Mouse (Mus musculus) intestine, embryonic 14.5 days (tissue): ENCODE results near the gene Nuak2. TPM values are rescaled to one million over a fixed set of nuclear protein-coding genes. Genes with fewer than 3 reads are reported as not detected.

Experiments
- ATAC-seq: fragments of 200-750 bp; cut with Nextera tagmentation; replicated peaks from 2 replicates; pipeline ENCODE4 v1.8.0; 2017; ENCODE audit warnings: low read depth, moderate number of reproducible peaks, moderate TSS enrichment, moderate library complexity; ENCODE audit not compliant: low FRiP score, low TSS enrichment
- DNase-seq: peaks from one replicate; pipeline ENCODE4 v3.0.0-alpha.2; 2018; ENCODE audit warnings: low spot score
- H3K27ac ChIP-seq: fragments of 300-500 bp; sonication (generic); 2 replicates; pipeline ENCODE4 v1.5.1; 2014; ENCODE audit warnings: low read depth, mild to moderate bottlenecking, control low read depth
- H3K27me3 ChIP-seq: fragments of 300-500 bp; sonication (generic); replicated peaks from 2 replicates; pipeline ENCODE4 v1.6.1; 2014; ENCODE audit warnings: low read length, control low read depth; ENCODE audit not compliant: control insufficient read depth, insufficient read depth
- H3K36me3 ChIP-seq: fragments of 300-500 bp; sonication (generic); 2 replicates; pipeline ENCODE4 v1.6.1; 2014; ENCODE audit warnings: low read length, control low read depth; ENCODE audit not compliant: control insufficient read depth, insufficient read depth
- H3K4me1 ChIP-seq: fragments of 300-500 bp; sonication (generic); replicated peaks from 2 replicates; pipeline ENCODE4 v1.6.1; 2014; ENCODE audit warnings: low read length, control low read depth, mixed read lengths; ENCODE audit not compliant: control insufficient read depth, insufficient read depth
- H3K4me2 ChIP-seq: fragments of 300-500 bp; sonication (generic); 2 replicates; pipeline ENCODE4 v1.6.1; 2014; ENCODE audit warnings: low read length
- H3K4me3 ChIP-seq: fragments of 300-500 bp; sonication (generic); 2 replicates; pipeline ENCODE4 v1.5.1; 2014; ENCODE audit warnings: low read depth, low read length, control low read depth, mixed read lengths
- H3K9ac ChIP-seq: fragments of 300-500 bp; sonication (generic); 2 replicates; pipeline ENCODE4 v1.6.1; 2014; ENCODE audit warnings: mild to moderate bottlenecking, low read length
- H3K9me3 ChIP-seq: fragments of 300-500 bp; sonication (generic); 2 replicates; pipeline ENCODE4 v1.6.1; 2016; ENCODE audit warnings: low read length, control low read depth; ENCODE audit not compliant: control insufficient read depth
- WGBS: fragments of 180-500 bp; shearing (Covaris S2); extraction: QIAGEN DNeasy Blood & Tissue Kit; methylation state at CpG from one replicate; pipeline ENCODE4 v1.1.7; 2014; 5-methylcytosine and 5-hydroxymethylcytosine counted together
- polyA plus RNA-seq: library from polyadenylated mRNA; unstranded; fragments of >200 nt; fragmentation: Nextera tagmentation; extraction: Ambion mirVana; gene quantifications from 2 replicates; pipeline ENCODE4 v1.2.1, GENCODE M21; 2014

Nuak2 gene
- polyA plus RNA-seq, 1 experiment from 2014 or later = 4.4 TPM

GRCm38 (mm10) chr1:132304618-132305214 is 11.2 kb upstream of the Nuak2 start:
- no peak overlapping the region for H3K4me2 ChIP-seq
- H3K27me3 ChIP-seq = peaks cover 7% of the 10 kb centered on the region
- DNase-seq (no peak), ATAC-seq (no peak)
- WGBS = 24% methylated on average over 9 of the region's 9 CpGs
- 0 out of 2 replicates have a peak, but pooled peaks cover 3% of the 10 kb centered on the region for H3K4me1 ChIP-seq
- H3K36me3 ChIP-seq = no peaks in the 10 kb centered on the region
- no peak overlapping the region for H3K4me3 ChIP-seq
- H3K9ac ChIP-seq = no peak overlapping the region
- H3K27ac ChIP-seq = no peak overlapping the region
- no peaks in the 10 kb centered on the region for H3K9me3 ChIP-seq

GRCm38 (mm10) chr1:132306160-132306559 is 9.8 kb upstream of the Nuak2 start:
- DNase-seq = no peak
- WGBS = 29% methylated on average over 4 of the region's 4 CpGs
- 0 out of 2 replicates have a peak, but pooled peaks have one; percentile 11 for ATAC-seq
- H3K9me3 ChIP-seq = no peaks in the 10 kb centered on the region
- no peak overlapping the region for H3K4me2 ChIP-seq
- H3K4me3 ChIP-seq = no peak overlapping the region
- H3K36me3 ChIP-seq = no peaks in the 10 kb centered on the region
- no peak overlapping the region for H3K27ac ChIP-seq
- H3K27me3 ChIP-seq = 0 out of 2 replicates have a peak, but pooled peaks cover 3% of the 10 kb centered on the region
- no peak overlapping the region for H3K9ac ChIP-seq
- 0 out of 2 replicates have a peak, but pooled peaks cover 3% of the 10 kb centered on the region for H3K4me1 ChIP-seq

DNA sequence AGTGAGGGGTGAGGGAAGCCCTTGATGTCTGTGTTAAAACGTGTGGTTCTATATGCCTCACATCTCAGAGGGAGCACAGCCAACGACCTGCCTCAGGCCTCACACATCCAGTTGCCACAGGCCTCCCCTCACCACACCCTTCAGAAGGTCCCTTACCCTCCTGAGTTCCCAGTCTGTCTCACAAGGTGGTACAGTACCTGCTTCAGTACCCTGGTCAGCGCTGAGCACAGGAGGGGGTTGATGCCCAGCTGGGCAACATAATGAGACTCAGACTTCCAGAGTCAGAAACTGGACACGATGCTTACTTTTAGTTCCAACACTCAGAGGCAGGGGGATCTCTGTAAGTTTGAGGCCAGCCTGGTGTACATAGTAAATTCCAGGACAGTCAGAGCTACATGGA is 9.1 kb upstream of the Nuak2 start:
- no peak overlapping the region for H3K27ac ChIP-seq
- no peak overlapping the region for H3K9ac ChIP-seq
- no peaks in the 10 kb centered on the region for H3K36me3 ChIP-seq
- H3K4me3 ChIP-seq = no peak overlapping the region
- peak; percentile 63 for DNase-seq
- H3K9me3 ChIP-seq = no peaks in the 10 kb centered on the region
- 0 out of 2 replicates have a peak, but pooled peaks cover 3% of the 10 kb centered on the region for H3K27me3 ChIP-seq
- H3K4me1 ChIP-seq = 0 out of 2 replicates have a peak, but pooled peaks cover 3% of the 10 kb centered on the region
- WGBS = 19% methylated on average over 4 of the region's 4 CpGs
- ATAC-seq = no peak
- no peak overlapping the region for H3K4me2 ChIP-seq

GRCm38 (mm10) chr1:132307962-132308361 is 8.0 kb upstream of the Nuak2 start:
- Histone ChIP-seq H3K9ac (no peak overlapping the region), H3K9me3 (no peaks in the 10 kb centered on the region), H3K27me3 (no peaks in the 10 kb centered on the region), H3K27ac (no peak overlapping the region), H3K4me2 (no peak overlapping the region), H3K4me3 (no peak overlapping the region), H3K36me3 (no peaks in the 10 kb centered on the region), H3K4me1 (0 out of 2 replicates have a peak, but pooled peaks cover 3% of the 10 kb centered on the region)
- no peak for DNase-seq
- 87% methylated on average over 6 of the region's 6 CpGs for WGBS
- ATAC-seq = no peak

- ATAC-seq (no peak), DNase-seq (no peak)
- Histone ChIP-seq H3K4me1 (0 out of 2 replicates have a peak, but pooled peaks cover 3% of the 10 kb centered on the region), H3K9ac (no peak overlapping the region), H3K4me2 (no peak overlapping the region), H3K27ac (no peak overlapping the region), H3K9me3 (no peaks in the 10 kb centered on the region), H3K36me3 (no peaks in the 10 kb centered on the region), H3K4me3 (no peak overlapping the region), H3K27me3 (no peaks in the 10 kb centered on the region)
- 75% methylated on average over 7 of the region's 7 CpGs for WGBS
Observed at GRCm38 (mm10) chr1:132308674-132309073, 7.3 kb upstream of the Nuak2 start.

DNA sequence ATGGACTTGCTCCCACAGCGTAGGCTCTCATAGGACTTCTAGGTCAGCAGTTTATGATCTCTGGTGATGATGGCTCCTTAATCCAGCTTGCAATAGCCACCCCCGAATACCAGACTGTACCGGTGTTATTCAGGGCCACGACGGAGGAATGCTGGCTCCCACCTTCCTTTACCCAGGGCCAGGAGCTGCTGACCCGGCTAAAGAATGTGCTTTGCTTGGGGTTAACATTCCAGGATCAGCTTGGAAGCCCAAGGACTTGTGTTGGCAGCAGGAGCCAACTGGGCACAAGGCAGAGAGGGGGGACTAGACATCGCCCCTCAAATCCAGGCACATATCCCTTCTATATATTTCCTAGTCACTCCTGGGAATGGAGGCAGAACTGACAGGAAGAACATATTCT is 5.2 kb upstream of the Nuak2 start:
- Histone ChIP-seq H3K4me1 (0 out of 2 replicates have a peak, but pooled peaks cover 7% of the 10 kb centered on the region), H3K9ac (no peak overlapping the region), H3K9me3 (no peaks in the 10 kb centered on the region), H3K36me3 (no peaks in the 10 kb centered on the region), H3K27me3 (0 out of 2 replicates have a peak, but pooled peaks cover 13% of the 10 kb centered on the region), H3K4me3 (no peak overlapping the region), H3K4me2 (no peak overlapping the region), H3K27ac (no peak overlapping the region)
- no peak for DNase-seq
- ATAC-seq = no peak
- WGBS = 53% methylated on average over 7 of the region's 7 CpGs

GRCm38 (mm10) chr1:132311174-132311859 is 4.6 kb upstream of the Nuak2 start:
- DNase-seq (no peak), ATAC-seq (no peak)
- H3K36me3 ChIP-seq = no peaks in the 10 kb centered on the region
- H3K4me1 ChIP-seq = 0 out of 2 replicates have a peak, but pooled peaks cover 7% of the 10 kb centered on the region
- H3K4me3 ChIP-seq = no peak overlapping the region
- no peak overlapping the region for H3K9ac ChIP-seq
- 57% methylated on average over 10 of the region's 10 CpGs for WGBS
- no peak overlapping the region for H3K27ac ChIP-seq
- H3K27me3 ChIP-seq = 0 out of 2 replicates have a peak, but pooled peaks cover 13% of the 10 kb centered on the region
- H3K9me3 ChIP-seq = no peaks in the 10 kb centered on the region
- H3K4me2 ChIP-seq = no peak overlapping the region

DNA sequence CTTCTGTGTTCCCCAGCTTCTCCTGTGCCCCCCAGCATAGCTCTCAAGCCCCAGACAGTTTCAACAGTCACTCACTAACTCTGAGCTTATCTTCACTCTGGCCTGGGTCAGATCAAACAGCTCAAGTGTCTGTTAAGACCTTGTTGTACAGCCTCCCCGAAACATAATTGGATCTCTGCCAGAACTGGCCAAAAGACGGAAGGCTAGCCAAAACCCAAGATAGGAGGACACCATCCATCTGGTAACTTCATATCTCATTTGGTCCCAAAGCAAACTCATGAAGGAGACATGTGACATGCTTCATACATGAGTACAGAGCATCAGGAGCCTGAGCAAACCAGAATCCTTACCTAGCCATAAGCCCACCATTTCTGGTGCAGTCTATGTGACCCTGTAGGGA is 3.9 kb upstream of the Nuak2 start:
- Histone ChIP-seq H3K36me3 (no peaks in the 10 kb centered on the region), H3K27me3 (peaks cover 17% of the 10 kb centered on the region), H3K9me3 (no peaks in the 10 kb centered on the region), H3K27ac (no peak overlapping the region), H3K4me1 (0 out of 2 replicates have a peak, but pooled peaks cover 7% of the 10 kb centered on the region), H3K9ac (no peak overlapping the region), H3K4me3 (no peak overlapping the region), H3K4me2 (no peak overlapping the region)
- no peak for ATAC-seq
- WGBS = 42% methylated on average over 2 of the region's 2 CpGs
- no peak for DNase-seq
